Mouse (Mus musculus): ENCODE data around the gene Slc3a2.

DNA sequence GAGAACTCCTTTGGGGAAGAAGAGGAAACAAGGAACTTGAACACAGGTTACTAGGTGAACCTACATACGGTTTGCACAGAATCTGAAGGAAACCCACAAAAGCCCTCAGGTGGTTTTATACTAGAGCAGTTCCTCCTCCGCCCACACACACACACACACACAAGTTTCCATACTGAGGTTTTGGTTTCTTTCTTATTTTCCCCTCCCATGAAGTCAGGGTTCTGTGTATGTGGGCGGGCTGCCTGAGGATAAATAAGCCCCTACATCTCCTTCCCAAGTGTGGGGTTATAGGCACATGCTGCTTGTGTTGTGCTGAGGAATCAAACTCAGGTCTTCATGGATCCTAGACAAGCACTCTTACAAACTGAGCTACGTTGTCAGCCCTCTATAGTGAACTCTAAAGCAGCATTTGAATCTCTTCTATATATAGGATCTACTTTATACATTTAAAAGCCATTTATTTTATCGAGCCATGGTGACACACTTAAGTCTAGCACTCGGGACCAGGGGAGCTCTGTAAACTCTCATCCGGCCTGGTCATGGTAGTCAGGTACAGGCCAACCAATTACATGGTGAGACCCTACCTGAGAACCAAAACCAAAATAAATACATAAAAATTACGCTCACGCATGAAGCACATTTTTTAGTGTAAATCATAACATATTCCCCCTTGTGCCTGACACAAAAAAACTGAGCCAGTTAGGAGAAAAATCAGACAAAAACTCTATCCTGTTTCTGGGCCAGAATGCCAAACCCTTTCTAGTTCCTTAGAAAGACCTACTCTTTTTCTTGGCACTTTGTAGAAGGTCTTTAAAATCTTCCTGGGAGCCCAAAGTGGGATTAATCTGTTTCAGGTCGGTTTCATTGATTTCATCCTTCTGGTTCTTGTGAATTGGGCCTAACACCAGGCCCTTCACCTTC is 11.0 kb downstream of the Slc3a2 start:
- TF ChIP-seq EP300 (IDR thresholded peaks at IDR 0.05; ENCODE audit: insufficient read depth, low read depth, low read length): no peak
- TF ChIP-seq CTCF (IDR thresholded peaks at IDR 0.05): no peak
- TF ChIP-seq POLR2A (IDR thresholded peaks at IDR 0.05; ENCODE audit: insufficient read depth, low read depth, low read length): no peak
